Mouse (Mus musculus) CH12F3 (cell line): ENCODE data around the gene Mphosph8.

Source experiments
- in situ Hi-C: fragments of 300-500 bp; cut with MboI; formaldehyde crosslinking; loops from 2 replicates; pipeline ENCODE4 v1.14.3; 2020; ENCODE audit warnings: low sequenced_read_pairs

The Mphosph8 gene

DNA sequence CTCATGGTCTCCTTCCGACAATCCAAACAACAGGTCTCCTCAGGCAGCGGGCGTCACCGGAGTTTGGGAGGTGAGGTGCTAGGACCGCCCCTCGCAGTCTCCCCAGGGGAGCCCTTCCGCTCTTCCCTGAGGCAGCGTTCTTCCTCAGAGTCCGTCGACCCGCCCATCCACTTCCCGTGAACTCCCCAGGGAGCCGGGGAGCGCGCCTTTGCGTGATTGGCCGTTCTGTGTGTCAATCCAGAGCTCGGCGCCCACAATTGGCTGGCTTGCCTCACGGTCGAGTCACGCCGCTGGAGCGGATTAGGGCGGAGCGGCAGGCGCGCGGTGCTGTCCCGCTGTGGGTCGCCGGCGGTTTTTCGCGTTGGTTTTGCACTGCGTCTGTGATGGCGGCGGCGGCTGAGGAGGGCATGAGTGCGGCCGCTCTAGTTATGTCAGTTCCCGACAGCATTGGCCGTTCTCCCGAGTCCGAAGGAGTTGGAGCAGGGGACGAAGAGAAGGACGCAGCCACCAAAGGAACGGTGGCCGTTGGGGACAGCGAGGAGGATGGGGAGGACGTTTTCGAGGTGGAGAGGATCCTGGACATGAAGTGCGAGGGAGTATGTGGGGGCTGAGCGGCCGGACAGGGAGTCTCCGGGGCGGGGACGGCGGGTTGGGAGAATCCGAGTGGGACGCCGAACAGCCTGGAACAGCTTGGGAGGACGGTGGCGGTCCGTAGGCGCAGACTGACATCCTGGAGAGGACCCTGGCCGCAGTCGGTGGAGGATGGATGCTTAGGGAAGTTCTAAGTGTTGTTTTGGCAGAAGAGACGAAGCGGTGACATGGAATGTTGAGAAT lies at the start of gene Mphosph8:
Gene Mphosph8 (plus strand): TSS at position 280 of the 834 bp plus-strand sequence.
- in situ Hi-C loops, result no loop called here

DNA sequence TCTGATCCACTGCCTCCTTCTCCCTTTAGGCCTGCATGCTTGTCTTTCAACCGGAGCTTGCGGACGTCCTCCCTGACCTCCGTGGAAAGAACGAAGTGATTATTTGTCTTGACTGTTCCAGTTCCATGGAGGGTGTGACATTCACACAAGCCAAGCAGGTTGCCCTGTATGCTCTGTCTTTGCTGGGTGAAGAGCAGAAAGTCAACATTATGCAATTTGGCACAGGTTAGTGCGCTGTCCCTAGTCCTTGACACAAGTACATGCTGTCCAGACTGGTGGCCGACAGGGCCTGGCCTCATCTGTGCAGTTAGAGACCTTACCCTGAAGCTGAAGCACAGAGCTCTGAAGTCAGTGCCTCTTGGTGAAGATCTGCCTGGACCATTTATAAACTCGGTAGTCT lies 47.6 kb upstream of the Mphosph8 start:
- in situ Hi-C loops, result no loop called here

DNA sequence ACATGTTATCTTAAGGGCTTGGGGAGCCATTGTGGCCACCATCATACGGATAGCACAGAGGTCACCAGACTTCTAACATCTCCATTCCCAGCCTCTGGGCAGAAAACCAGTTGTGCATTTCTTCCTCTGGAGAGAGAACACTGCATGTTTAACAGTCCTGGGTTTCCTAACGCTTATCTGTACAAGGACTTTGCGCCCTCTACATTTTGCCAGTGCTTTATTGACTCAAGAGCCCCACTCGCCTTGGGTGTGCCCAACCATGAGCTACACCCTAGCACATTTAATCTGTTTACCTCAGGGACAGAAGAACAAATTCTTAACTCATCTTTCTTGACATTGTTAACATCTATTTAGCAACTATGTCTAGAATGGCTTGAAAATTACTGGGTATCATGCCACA lies 41.8 kb upstream of the Mphosph8 start:
- in situ Hi-C loops, result no loop called here

DNA sequence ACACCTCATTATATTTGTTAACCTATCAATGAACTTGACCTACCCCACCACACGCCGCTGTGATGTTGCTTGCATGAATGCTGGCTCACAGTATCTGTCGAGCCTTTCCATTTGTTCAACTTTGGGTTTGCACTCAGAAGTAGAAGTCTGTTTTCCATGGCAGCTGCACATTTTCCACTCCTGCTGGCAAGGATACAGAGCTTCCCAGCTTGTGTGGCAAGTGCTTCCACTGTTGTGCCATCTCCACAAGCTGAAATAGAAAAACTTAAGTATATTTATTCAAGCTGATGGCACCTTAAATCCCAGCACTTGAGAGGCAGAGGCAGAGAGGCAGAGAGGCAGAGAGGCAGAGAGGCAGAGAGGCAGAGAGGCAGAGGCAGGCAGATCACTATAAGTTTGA lies 39.7 kb upstream of the Mphosph8 start:
- in situ Hi-C loops, result no loop called here

DNA sequence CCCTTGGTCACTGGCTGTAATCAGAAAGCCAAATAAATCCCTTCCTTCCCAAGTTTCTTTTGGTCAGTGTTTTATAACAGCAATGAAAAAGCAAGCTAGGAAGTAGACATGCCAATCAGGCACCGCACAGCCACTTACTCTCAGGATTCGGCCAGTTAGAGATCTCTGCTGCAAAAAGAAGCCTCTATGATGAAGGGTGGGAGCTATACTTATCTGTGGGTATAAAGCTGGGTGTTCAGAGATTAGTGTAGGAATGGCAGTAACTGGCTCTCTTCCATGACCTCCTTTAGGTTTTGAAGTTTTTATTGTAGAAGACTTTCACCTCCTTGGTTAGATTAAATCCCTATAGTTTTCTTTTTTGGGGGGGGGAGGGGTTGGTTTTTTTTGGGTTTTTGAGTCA lies 36.9 kb upstream of the Mphosph8 start:
- in situ Hi-C loops, result no loop called here

DNA sequence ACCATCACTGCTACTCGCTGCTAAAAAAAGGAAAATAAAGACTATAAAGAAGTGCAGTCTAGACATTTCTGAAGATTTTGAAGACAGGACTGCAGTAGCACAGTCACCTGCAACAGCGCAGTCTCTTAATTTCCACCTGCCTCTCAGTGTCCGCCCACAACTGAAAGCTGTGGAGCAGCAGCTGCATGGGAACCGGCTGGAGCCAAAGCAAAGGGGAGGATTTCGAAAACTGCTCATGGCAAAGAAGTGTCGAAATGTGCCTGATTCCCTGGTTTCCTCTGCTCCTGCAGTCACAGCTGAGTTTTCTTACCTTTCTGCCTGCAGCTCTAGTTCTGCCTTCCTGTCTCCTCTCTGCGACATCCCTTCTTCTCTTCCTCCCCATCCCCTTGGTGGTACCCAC lies 20.8 kb upstream of the Mphosph8 start:
- in situ Hi-C loops, result no loop called here

DNA sequence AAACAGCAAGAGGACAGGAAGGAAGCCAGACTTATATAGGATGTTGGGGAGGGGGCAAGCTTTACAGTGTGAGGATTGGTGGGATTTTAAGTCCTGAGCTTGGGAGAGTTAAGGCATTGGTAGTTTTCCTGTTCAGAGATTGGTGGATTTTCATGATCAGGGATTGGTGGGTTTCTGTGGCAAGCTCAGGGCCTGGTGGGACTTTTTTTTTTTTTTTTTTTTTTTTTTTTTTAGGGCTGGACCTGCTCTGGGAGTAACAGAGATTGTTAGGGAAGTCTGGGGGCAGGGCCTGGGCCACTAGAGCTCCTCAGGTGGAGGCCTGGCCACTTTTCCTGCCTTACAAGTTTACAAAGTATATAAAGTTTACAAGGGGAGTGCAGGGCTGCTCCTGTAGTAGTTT lies 18.6 kb upstream of the Mphosph8 start:
- in situ Hi-C loops, result no loop called here

DNA sequence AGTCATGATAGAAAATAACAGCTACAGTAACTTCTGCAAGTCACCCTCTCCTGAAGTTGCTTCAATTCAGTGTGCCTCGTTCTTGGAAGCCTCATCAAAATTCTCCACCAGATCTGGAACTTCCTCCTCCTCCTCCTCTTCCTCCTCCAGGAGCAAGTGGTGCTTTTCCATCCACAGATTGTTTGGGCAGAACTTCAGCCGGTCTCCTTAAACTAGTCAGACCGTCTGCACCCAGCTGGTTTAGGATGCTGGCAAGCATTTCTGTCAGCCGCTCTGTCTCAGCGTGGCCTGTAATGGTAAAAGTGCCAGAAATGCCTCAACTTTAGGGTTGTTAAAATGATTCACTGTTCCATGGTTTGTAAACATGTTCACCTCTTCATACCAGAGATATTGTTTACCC lies 2.4 kb upstream of the Mphosph8 start:
- in situ Hi-C loops, result no loop called here

DNA sequence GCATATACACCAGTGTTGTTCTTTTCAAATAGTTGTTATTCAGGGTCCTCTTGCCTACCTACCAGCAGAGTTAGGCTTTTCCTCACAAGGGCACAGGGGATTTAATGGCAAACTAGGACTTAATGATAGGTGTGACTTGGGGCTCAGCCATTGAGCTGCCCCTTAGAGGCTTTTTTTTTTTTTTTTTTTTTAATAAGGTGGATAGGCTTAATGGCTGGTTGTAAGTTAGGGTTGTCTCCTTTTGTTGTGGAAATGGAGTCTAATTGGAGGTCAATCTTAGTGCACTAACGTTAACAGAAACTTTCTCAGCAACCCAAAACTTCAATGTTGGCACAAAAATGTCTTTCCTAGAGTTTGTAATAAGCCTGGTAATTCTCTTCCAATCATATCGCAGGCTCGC lies 1.1 kb upstream of the Mphosph8 start:
- in situ Hi-C loops, result no loop called here

DNA sequence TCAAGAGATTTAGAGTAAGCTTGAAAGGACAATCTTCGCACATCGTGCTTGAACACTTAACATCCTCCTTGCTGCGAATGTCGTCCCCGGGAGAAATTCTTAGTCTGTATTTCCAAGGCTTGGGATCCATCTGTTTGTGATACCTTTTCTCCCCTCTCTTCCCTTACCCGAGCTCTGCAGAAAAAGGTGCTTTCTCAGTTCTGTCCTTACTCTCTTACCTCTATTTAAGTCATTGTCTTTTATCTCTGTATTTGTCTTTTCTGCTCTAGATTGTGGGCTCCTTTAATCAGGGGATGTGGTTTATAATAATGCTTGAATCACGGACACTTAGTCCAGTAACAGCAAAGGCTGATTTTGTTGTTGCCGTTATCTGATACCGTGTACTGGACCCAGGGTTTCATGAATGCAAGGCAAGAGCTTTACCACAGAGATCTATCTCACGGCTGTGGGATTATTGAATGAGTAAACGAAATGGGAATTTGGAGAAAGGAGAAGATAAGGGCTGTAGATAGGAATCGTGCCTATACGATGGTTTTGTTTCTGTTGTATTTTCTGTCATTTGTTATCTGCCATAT lies 1.1 kb downstream of the Mphosph8 start:
- in situ Hi-C loops, result no loop called here

DNA sequence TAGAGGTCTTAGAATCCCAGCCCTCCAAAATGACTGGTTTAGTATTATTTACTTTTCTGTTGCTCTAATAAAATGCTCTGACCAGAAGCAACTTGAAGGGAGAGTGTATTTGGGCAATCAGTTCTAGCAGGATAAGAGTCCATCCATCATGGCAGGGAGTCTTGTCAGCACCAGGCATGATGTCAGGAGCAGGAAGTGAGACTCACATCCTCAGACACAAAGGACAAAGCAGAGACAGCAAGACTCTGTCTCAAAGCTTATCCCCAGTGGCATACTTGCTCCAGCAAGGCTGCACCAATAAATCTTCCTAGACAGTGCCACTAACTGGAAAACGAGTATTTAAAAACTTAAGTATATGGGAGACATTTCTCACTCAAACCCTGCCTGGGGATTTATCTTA lies 17.4 kb downstream of the Mphosph8 start:
- in situ Hi-C loops, result no loop called here

DNA sequence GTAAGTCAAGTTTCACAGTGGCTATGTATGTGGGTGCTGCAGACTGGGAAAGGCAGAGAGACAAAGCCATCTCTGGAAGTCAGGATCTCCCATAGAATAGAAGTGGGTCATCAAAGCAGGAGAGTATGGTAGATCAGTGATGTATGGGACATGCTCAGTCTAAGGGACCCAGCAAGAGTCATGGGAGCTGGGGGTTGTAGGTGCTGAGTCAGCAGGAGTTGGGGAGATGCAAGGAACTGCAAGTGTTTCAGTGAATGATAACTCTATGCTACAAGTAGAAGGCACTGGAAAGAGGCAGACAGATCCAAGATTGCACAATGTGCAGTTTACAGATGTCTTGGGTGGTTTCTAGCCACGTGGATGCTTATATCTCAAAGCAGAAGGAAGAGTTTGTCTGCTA lies 21.1 kb downstream of the Mphosph8 start:
- in situ Hi-C loops, result no loop called here

DNA sequence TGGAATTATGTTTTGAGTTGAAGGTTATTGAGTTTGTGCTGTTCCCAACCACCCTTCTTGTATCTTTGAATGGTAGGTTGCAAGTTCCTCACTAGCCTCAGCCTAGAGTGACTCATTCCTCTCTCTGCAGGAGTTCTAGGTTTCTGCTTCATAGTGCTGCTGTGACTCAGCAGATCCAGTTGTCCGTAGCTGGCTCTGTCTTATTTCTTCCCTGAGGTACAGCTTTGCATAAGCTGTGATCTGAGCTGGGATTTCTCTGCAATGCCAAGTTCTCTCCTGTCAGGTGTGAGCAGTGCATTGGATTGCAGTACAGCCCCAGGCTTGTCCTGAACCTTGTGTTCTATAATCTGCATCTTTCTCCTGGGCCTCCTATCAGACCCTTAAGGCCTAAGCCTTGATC lies 21.7 kb downstream of the Mphosph8 start:
- in situ Hi-C loops, result no loop called here

DNA sequence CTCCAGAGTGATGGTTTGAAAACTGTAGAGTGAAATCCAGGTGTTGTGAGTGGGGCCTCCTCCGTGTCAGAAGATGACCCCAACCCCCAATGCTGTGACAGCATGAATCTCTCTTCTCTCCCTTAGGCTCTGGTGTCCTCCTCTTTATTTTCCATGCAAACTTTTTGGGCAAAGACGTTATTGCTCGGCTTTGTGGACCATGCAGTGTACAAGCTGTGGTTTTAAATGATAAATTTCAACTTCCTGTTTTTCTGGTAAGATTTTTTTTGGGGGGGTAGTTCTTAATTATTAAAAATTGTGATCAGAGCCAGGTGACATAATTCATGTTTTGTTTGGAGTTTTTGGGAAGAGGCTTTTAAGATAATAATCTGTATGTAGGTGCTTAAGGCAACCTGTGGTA lies 27.4 kb downstream of the Mphosph8 start:
- in situ Hi-C loops, result no loop called here

DNA sequence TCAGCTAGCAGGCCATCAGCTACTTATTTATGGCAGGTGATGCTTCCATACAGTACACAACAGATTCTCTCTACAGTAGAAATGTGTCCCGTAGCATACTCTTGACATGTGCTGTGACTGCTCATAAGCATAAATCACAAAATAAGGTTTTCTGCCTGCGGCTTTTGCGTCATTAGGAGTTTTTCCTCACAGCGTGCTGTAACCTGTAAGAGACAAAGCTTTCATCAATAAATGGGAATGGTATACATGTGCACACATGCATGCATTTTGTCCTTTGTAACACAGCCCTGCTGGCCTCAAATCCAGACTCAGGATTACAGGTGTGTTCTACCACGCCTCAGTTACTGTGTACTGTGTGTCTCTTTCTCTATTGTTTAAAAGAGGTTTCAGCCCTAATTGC lies 29.8 kb downstream of the Mphosph8 start:
- in situ Hi-C loops, result no loop called here

DNA sequence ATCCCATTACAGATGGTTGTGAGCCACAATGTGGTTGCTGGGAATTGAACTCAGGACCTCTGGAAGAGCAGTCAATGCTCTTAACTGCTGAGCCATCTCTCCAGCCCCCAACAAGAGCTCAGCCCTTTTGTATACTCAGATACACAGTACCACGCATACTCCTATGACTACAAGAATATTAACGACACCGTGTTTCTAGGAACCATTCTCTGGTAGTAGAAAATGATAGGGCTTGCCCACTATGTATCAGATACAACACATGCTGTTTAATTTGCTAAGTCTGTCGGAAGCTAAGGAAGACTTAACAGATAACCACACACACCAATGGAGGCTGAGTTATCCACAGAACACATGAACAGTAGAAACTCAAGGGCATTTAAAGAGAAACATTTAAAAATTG lies 34.6 kb downstream of the Mphosph8 start:
- in situ Hi-C loops, result no loop called here

DNA sequence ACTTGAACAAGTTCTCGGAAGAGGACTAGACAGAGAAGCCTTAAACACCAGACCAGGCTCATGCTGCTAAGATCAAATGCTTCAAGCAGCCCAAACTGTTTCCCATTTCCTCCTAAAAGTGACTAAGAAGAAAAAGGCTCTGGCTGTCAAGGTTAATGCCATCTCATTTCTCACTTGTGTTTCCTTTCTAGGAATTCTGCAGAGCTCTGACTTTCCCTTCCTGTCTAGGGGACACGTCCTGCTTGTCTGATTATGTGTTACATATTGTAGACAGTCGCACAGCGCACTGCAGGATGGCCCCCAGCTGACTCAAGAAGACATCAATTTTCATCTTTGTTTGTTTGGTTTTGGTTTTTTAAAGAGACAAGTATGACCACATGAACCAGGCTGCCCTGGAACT lies 37.6 kb downstream of the Mphosph8 start:
- in situ Hi-C loops, result no loop called here

DNA sequence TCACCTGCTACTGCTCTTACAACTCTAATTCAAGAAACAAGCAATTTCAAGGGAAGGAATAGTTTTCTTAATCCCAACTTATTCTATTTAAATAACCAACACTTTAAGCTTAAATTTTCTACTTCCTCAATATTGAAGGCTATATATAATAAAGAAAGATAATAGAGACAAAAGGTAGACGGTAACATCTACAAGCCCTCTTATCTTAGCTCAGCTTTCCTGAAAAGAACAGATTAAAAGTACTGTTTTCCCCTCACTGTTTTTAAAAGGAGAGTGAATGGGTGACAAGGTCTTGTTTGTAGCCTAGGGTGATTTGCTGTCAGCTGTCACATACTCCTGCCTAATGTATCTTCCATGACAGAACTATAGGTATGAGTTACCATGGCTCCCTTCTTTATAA lies 58.4 kb downstream of the Mphosph8 start:
- in situ Hi-C loops, result no loop called here

DNA sequence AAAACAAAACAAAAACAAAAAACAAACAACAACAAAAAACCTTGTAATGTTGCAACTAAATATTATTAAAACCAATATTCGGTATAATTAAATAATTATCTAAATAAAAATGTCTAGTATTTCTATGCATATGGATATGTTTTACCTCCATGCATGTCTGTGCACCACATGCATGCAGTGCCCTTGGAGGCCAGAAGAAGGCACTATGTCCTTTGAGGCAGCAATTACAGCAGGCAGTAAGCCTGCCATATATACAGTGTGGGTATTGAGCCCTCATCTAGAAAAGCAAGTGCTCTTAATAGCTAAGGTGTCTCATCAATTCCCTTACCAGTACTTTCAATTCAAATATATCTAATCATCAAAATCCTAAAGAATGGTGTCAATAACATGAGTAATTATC lies 72.1 kb downstream of the Mphosph8 start:
- in situ Hi-C loops, result no loop called here
